Mouse (Mus musculus): ENCODE measurements at regions not wholly inside any gene's neighbourhood (a gene's known extent, or its start where the extent isn't known, plus 50 kb on each side); places are given as distances from the start of the nearest gene placed in this dataset.
"Not testable (repeated sequence)": the region's sequence is repeated elsewhere in the genome, so short reads cannot be mapped to it uniquely, and the experiment has no call there.

DNA sequence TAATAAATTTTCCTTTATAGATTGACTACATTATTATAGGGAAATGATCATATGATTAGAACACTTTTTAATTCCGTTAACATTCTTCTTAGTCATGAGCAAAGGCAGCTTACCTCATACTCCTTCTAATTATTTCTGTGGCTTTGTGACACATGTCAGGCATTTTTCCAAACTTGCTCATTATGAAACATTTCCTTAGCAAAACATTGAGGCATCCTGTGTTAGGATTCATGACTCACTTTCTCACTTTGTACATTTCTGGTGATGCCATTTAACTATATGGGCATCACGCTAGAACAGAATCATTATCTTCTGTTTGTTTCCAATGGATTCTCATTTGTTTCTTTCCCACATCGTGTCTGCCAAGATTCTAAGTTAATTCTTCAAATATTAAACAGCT lies 621.3 kb downstream of the Tecrl start:
- no peak for DNase-seq
- Histone ChIP-seq H3K27me3 (replicated peaks; ENCODE audit: control insufficient read depth, insufficient read depth, low read length) (no peaks in the 10 kb centered on the region), H3K36me3 (ENCODE audit: control insufficient read depth, insufficient read depth, low read length) (no peaks in the 10 kb centered on the region), H3K4me3 (ENCODE audit: insufficient read depth, low read depth, low read length) (no peak overlapping the region), H3K27ac (ENCODE audit: insufficient read depth, low read depth, low read length) (no peak overlapping the region), H3K4me1 (ENCODE audit: control insufficient read depth, insufficient read depth, low read length) (no peaks in the 10 kb centered on the region)
- TF ChIP-seq CTCF (conservative IDR thresholded peaks at IDR 0.05; ENCODE audit: insufficient read depth, insufficient read length, low read depth, low read length) (no peak), POLR2A (IDR thresholded peaks at IDR 0.05; ENCODE audit: low read depth, low read length) (no peak)
- 69% methylated on average over 3 of the region's 3 CpGs for WGBS

DNA sequence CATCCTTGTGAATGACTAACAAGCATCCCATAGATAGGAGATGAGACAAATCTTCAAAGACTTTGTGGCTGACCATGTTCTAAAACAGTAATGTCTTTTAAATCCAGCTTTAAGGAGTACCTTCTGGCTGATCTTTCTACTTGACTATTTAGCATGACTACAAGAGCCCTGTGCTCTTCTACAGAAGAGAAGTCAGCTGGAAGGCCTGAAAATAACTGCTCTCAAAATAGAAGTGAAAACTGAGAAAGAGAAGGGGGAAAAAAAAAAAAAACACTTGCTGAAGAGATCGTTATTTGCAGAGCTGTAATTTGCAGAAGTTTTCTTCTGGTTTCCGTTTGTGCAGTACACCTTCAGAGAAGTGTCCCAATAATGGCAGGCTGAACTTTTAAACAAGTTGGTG lies 626.8 kb downstream of the Tecrl start:
- WGBS, result 40% methylated on average over 2 of the region's 2 CpGs
- Histone ChIP-seq H3K4me3 (ENCODE audit: insufficient read depth, low read depth, low read length) (no peak overlapping the region), H3K36me3 (ENCODE audit: control insufficient read depth, insufficient read depth, low read length) (no peaks in the 10 kb centered on the region), H3K27me3 (replicated peaks; ENCODE audit: control insufficient read depth, insufficient read depth, low read length) (no peaks in the 10 kb centered on the region), H3K4me1 (ENCODE audit: control insufficient read depth, insufficient read depth, low read length) (no peaks in the 10 kb centered on the region), H3K27ac (ENCODE audit: insufficient read depth, low read depth, low read length) (no peak overlapping the region)
- TF ChIP-seq POLR2A (IDR thresholded peaks at IDR 0.05; ENCODE audit: low read depth, low read length) (no peak), CTCF (conservative IDR thresholded peaks at IDR 0.05; ENCODE audit: insufficient read depth, insufficient read length, low read depth, low read length) (no peak)
- DNase-seq, result no peak

DNA sequence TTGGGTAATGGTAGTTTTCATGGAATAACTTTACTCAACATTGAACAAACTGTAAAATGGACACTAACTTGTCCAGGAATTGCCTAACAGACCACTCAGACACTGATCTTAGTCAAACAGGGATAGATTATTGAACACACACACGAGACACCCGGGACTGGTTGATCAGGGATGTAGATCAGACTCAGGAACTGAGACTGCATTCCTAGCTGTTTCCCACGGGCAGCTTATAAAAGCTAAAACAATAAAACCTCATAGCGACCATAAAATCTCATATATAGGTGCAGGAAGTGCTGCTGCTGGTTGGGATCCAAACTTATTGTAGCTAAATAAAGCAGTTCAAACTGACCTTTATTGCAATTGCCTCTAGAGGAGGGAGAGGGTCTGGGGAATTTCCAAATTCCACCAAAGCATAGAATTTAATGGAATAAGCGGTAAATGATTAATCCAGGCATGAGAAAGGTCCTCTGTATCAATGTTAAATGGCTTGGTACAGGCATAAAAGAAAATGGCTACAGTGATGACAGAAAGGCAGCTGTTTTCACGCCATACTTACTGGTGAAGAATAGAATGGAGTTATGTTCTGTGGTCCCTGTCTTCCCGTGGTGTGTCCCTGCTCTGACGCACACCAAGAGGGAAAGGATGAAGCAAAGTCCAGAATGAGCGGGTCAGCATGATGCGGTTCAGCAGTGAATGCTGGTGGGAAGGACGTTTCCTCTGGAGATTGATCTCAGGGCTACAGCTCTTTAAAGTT lies 627.6 kb downstream of the Tecrl start:
- no peak for DNase-seq
- Histone ChIP-seq H3K27ac (ENCODE audit: insufficient read depth, low read depth, low read length) (no peak overlapping the region), H3K36me3 (ENCODE audit: control insufficient read depth, insufficient read depth, low read length) (no peaks in the 10 kb centered on the region), H3K4me1 (ENCODE audit: control insufficient read depth, insufficient read depth, low read length) (no peaks in the 10 kb centered on the region), H3K4me3 (ENCODE audit: insufficient read depth, low read depth, low read length) (no peak overlapping the region), H3K27me3 (replicated peaks; ENCODE audit: control insufficient read depth, insufficient read depth, low read length) (no peaks in the 10 kb centered on the region)
- 43% methylated on average over 11 of the region's 11 CpGs for WGBS
- TF ChIP-seq POLR2A (IDR thresholded peaks at IDR 0.05; ENCODE audit: low read depth, low read length) (no peak), CTCF (conservative IDR thresholded peaks at IDR 0.05; ENCODE audit: insufficient read depth, insufficient read length, low read depth, low read length) (no peak)

DNA sequence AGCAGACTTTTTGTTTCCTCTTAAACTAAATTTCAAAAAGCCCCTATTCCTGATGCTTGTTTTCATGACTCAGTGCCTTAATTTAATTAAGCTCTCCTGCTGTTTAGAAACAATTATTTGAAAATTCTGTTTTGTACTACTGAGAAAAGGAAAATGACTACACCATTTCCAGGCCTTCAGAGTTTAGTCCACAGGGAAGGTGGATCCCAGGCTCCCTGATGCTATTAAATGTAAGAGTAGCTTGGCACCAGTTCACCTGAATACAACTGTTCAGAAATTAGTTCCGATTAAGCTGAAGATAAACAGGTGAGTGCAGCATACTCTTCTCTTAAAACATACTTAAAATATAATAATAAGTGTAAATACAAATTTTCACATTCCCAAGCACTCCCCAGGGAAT lies 639.3 kb downstream of the Tecrl start:
- no peak for TF ChIP-seq POLR2A (IDR thresholded peaks at IDR 0.05; ENCODE audit: low read depth, low read length)
- TF ChIP-seq CTCF (conservative IDR thresholded peaks at IDR 0.05; ENCODE audit: insufficient read depth, insufficient read length, low read depth, low read length), result no peak
- no peak overlapping the region for H3K27ac ChIP-seq (ENCODE audit: insufficient read depth, low read depth, low read length)
- no peaks in the 10 kb centered on the region for H3K4me1 ChIP-seq (ENCODE audit: control insufficient read depth, insufficient read depth, low read length)
- H3K4me3 ChIP-seq (ENCODE audit: insufficient read depth, low read depth, low read length), result no peak overlapping the region
- H3K36me3 ChIP-seq (ENCODE audit: control insufficient read depth, insufficient read depth, low read length), result no peaks in the 10 kb centered on the region
- no peak for DNase-seq
- 73% methylated on average over 1 of the region's 1 CpGs for WGBS
- no peaks in the 10 kb centered on the region for H3K27me3 ChIP-seq (replicated peaks; ENCODE audit: control insufficient read depth, insufficient read depth, low read length)

DNA sequence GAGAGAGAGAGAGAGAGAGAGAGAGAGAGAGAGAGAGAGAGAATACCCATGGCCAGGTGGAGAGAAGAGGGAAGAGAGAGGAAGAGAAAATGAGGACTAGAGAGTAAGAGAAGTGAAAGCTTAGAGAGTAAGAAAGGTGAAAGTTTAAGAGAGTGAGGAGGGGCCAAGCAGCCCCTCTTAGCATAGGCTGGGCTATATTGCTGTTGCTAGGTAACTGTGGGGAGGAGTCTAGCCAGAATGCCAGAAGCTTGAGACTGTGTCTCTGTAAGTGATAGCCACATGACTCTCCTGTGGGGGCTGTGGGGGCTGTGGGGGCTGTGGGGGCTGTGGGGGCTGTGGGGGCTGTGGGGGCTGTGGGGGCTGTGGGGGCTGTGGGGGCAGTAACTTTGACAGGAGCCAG lies 655.3 kb downstream of the Tecrl start:
- not testable (repeated sequence) for H3K4me3 ChIP-seq (ENCODE audit: insufficient read depth, low read depth, low read length); H3K27ac ChIP-seq (ENCODE audit: insufficient read depth, low read depth, low read length); DNase-seq; H3K4me1 ChIP-seq (ENCODE audit: control insufficient read depth, insufficient read depth, low read length); H3K27me3 ChIP-seq (replicated peaks; ENCODE audit: control insufficient read depth, insufficient read depth, low read length); H3K36me3 ChIP-seq (ENCODE audit: control insufficient read depth, insufficient read depth, low read length)

DNA sequence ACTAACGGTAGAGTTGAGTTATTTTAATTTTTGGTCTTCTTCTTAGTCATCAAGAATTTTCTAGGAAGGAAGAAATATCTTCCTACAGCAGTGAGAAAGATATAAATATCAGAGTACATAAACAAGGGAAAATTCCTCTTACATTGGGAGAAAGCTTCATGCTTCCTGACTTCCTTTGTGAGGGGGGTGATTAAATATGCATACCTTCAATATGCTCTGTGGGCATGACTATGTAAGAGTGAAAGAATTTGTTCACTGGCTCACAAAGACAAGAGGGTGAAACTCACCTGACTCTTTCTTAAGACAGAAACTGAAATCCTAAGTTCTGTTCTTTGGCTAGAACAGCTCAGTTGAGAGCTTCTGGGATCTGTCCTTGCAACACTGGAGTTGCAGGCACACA lies 656.1 kb downstream of the Tecrl start:
- Histone ChIP-seq H3K4me3 (ENCODE audit: insufficient read depth, low read depth, low read length) (no peak overlapping the region), H3K4me1 (ENCODE audit: control insufficient read depth, insufficient read depth, low read length) (no peaks in the 10 kb centered on the region), H3K27ac (ENCODE audit: insufficient read depth, low read depth, low read length) (no peak overlapping the region), H3K36me3 (ENCODE audit: control insufficient read depth, insufficient read depth, low read length) (no peaks in the 10 kb centered on the region), H3K27me3 (replicated peaks; ENCODE audit: control insufficient read depth, insufficient read depth, low read length) (no peaks in the 10 kb centered on the region)
- DNase-seq, result no peak
- TF ChIP-seq CTCF (conservative IDR thresholded peaks at IDR 0.05; ENCODE audit: insufficient read depth, insufficient read length, low read depth, low read length), result no peak
- no peak for TF ChIP-seq POLR2A (IDR thresholded peaks at IDR 0.05; ENCODE audit: low read depth, low read length)
- 60% methylated on average over 1 of the region's 1 CpGs for WGBS

DNA sequence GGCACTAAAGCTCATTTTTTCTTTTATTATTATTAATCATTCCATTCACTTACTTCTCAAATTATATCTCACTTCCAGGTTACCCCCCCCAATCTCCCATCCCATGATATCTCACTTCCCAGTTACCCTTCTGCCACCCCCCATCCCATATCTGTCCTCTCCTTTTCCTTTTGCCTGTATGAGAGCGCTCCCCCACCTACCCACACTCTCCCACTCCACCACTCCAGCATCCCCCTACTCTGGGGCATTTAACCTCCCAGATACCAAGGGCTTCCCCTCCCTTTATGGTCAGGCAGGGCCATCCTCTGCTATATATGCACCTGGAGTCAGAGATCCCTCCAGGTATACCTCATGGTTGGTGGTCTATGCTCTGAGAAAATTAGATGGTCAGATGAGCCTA lies 671.6 kb downstream of the Tecrl start:
- TF ChIP-seq CTCF (conservative IDR thresholded peaks at IDR 0.05; ENCODE audit: insufficient read depth, insufficient read length, low read depth, low read length), result no peak
- TF ChIP-seq POLR2A (IDR thresholded peaks at IDR 0.05; ENCODE audit: low read depth, low read length), result no peak
- Histone ChIP-seq H3K36me3 (ENCODE audit: control insufficient read depth, insufficient read depth, low read length) (no peaks in the 10 kb centered on the region), H3K4me3 (ENCODE audit: insufficient read depth, low read depth, low read length) (no peak overlapping the region), H3K27ac (ENCODE audit: insufficient read depth, low read depth, low read length) (no peak overlapping the region), H3K4me1 (ENCODE audit: control insufficient read depth, insufficient read depth, low read length) (no peaks in the 10 kb centered on the region), H3K27me3 (replicated peaks; ENCODE audit: control insufficient read depth, insufficient read depth, low read length) (no peaks in the 10 kb centered on the region)
- no peak for DNase-seq
- 88% methylated on average over 1 of the region's 1 CpGs for WGBS
